Mouse (Mus musculus): Measurements from ENCODE around the gene Lkaaear1.

DNA sequence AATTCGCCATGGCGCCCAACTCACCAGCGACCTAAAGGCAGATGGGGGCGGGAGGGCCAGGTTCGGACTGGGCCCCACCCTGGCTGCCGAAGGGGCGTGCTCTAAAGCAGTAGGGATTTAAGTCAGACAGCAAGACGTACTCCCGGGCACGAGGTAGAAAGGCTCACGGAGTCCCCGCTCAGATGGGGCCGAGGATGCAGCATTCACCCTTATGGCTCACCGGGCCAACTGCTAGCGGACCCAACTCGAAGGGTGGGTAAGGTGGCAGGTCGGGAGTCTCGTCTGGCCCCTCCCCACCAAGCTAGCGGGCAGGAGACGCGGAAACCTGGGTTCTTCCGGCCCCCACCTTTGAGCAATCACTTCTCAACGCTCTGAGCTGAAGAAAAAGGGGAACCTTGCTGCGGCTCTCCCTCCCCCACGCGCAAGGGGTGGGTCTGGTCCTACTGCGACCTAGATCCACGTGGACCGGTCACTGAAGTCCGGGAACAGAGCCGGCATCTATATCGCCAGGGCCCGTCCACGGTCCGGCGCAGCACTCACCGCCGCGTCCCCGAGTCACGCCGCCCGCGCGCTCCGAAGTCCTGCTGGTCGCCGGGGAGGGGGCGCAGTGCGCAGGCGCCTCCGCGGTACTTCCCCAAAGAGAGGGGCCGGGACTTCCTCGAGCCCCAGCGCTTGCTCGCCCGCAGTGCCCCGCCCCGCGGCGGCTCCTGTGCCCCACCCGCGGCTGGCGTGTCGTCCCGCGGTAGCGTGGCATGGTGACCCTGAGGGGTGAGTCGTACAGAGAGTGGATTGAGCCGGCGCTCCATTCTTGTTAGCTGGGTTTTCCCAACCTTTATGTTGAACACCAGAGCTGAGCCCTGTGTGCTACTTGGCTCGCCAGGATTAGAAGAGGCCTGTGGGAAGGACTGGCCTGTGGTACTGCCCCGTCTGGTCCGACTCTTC lies 4.6 kb downstream of the Lkaaear1 start, which contains the start of gene Rgs19:
- no peak for TF ChIP-seq CTCF (IDR thresholded peaks at IDR 0.05; ENCODE audit: extremely low read depth, insufficient read length, insufficient replicate concordance, low read depth, low read length)
- no peak; the same call in 1 of the 2 replicates for TF ChIP-seq POLR2A (IDR thresholded peaks at IDR 0.05; ENCODE audit: low read depth, low read length)

Measured in small intestine, adult 2 months (tissue).